Comparison of ENCODE assay signal across 10 mouse cellular contexts in the genomic region with DNA sequence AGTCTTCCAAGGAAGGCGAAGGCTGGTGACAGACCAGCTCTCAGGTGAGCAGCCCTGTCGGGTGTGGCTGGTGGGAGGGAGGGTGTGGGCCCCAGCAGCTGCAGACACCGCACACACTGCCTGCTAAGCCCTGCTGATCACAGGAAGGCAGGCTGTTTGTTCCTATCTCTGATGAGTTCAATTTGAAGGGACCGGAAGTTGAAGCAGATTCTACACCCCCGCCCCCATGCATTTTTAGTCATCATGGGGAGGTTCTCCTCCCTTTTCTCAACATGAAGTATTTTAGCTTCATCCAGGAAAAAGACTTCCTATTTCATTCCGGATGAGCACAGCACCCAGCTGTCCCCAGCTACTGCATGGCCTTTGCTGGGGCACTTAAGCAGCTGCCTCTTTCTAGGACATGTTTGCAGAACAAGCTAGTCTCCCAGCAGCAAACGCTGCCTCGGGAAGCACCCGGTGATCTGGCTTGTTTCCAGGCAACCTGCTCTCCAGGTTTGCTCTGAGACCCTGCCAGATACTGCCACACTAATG. TPM values are rescaled to one million over a fixed set of nuclear protein-coding genes. Genes with fewer than 3 reads are reported as not detected.
A peak's percentile ranks its signal among the peaks of the same experiment; 100 is the strongest.
DNase-seq lines count a peak whose midpoint lies in the region; ATAC-seq lines count a peak whose summit lies in the region.
"Had no signal": no experiment of that assay in that cellular context is flagged by ENCODE, and none has a peak within 500 bp of the region (broad histone marks: within the 10 kb centered on the region; RNA-seq: fewer than 3 reads in every experiment).

No protein-coding gene starts in this region.

- no peak overlapping the region for H3K27ac ChIP-seq in midbrain, embryonic 14.5 days (replicated peaks; ENCODE audit: low read depth, low read length)
- H3K27ac ChIP-seq in midbrain, embryonic 13.5 days: no peak overlapping the region
- H3K27ac ChIP-seq in stomach, embryonic 16.5 days (ENCODE audit: low read length): no peak overlapping the region

- no peak overlapping the region for H3K4me3 ChIP-seq in midbrain, embryonic 14.5 days (replicated peaks; ENCODE audit: low read depth, low read length)
- H3K4me3 ChIP-seq in midbrain, embryonic 13.5 days (replicated peaks): no peak overlapping the region
- no peak overlapping the region for H3K4me3 ChIP-seq in stomach, embryonic 16.5 days (replicated peaks; ENCODE audit: low read length)

- 78% methylated on average over 9 of the region's 9 CpGs for WGBS in midbrain, embryonic 14.5 days
- WGBS in midbrain, embryonic 13.5 days: 79% methylated on average over 9 of the region's 9 CpGs
- WGBS in stomach, embryonic 16.5 days: 48% methylated on average over 9 of the region's 9 CpGs

- H3K4me2 ChIP-seq in midbrain, embryonic 14.5 days (ENCODE audit: low read length): no peak overlapping the region
- H3K4me2 ChIP-seq in midbrain, embryonic 13.5 days (replicated peaks): no peak overlapping the region
- H3K4me2 ChIP-seq in stomach, embryonic 16.5 days (ENCODE audit: low read depth, low read length): no peak overlapping the region

- peak; percentile 47 for DNase-seq in cerebellum, adult 11-12 months
- DNase-seq in midbrain, embryonic 14.5 days: peak; percentile 17
- DNase-seq in layer of hippocampus, adult 9-11 months: peak; percentile 53
- DNase-seq in gastrocnemius, postnatal 4 days (ENCODE audit: low spot score in 2 of 2): no peak
- no peak for DNase-seq in ovary, postnatal 36 days (ENCODE audit: low spot score)
- DNase-seq: adrenal gland, postnatal 14 days had no signal

- no peak overlapping the region for H3K9ac ChIP-seq in midbrain, embryonic 14.5 days (replicated peaks; ENCODE audit: low read length)
- H3K9ac ChIP-seq in midbrain, embryonic 13.5 days (replicated peaks): no peak overlapping the region
- no peak overlapping the region for H3K9ac ChIP-seq in stomach, embryonic 16.5 days (ENCODE audit: low read length)

- no peaks in the 10 kb centered on the region for H3K9me3 ChIP-seq in midbrain, embryonic 14.5 days (ENCODE audit: control insufficient read depth, low read length)
- H3K9me3 ChIP-seq in midbrain, embryonic 13.5 days: no peaks in the 10 kb centered on the region
- no peaks in the 10 kb centered on the region for H3K9me3 ChIP-seq in stomach, embryonic 16.5 days (replicated peaks; ENCODE audit: control insufficient read depth, low read length)

- no peak for ATAC-seq in cerebellum, adult (ENCODE audit: insufficient number of reproducible peaks, low FRiP score, low TSS enrichment)
- no peak for ATAC-seq in midbrain, embryonic 14.5 days (ENCODE audit: low FRiP score, low TSS enrichment)
- no peak for ATAC-seq in midbrain, embryonic 13.5 days
- ATAC-seq in stomach, embryonic 16.5 days (ENCODE audit: insufficient read depth, low FRiP score): 0 out of 2 replicates have a peak, but pooled peaks have one; percentile 21

- H3K36me3 ChIP-seq in midbrain, embryonic 14.5 days (ENCODE audit: control insufficient read depth, insufficient read depth, low read length): peaks cover 53% of the 10 kb centered on the region
- peaks cover 57% of the 10 kb centered on the region for H3K36me3 ChIP-seq in midbrain, embryonic 13.5 days
- no peaks in the 10 kb centered on the region for H3K36me3 ChIP-seq in stomach, embryonic 16.5 days (ENCODE audit: control insufficient read depth, insufficient read depth, low read length)

- no peaks in the 10 kb centered on the region for H3K4me1 ChIP-seq in midbrain, embryonic 14.5 days (ENCODE audit: control insufficient read depth, insufficient read depth, low read length)
- H3K4me1 ChIP-seq in midbrain, embryonic 13.5 days (replicated peaks): 0 out of 2 replicates have a peak, but pooled peaks cover 3% of the 10 kb centered on the region
- 0 out of 2 replicates have a peak, but pooled peaks cover 2% of the 10 kb centered on the region for H3K4me1 ChIP-seq in stomach, embryonic 16.5 days (ENCODE audit: control insufficient read depth, insufficient read depth, low read length)

- H3K27me3 ChIP-seq in midbrain, embryonic 14.5 days (ENCODE audit: control insufficient read depth, insufficient read depth, low read length): no peaks in the 10 kb centered on the region
- H3K27me3 ChIP-seq in midbrain, embryonic 13.5 days: no peaks in the 10 kb centered on the region
- H3K27me3 ChIP-seq in stomach, embryonic 16.5 days (ENCODE audit: control insufficient read depth, insufficient read depth, low read length): no peaks in the 10 kb centered on the region

RNA-seq across cellular contexts. Expression of a gene that starts 28.0 kb away (rescaled TPM):
- 0.31 TPM in 1 of 2 replicates, not detected in the other for polyA plus RNA-seq in midbrain, embryonic 14.5 days (2014; fragmentation: Nextera tagmentation; extraction: Ambion mirVana)
- 0.55 TPM in 1 of 2 replicates, not detected in the other for polyA plus RNA-seq in midbrain, embryonic 13.5 days (2015; fragmentation: Nextera tagmentation; extraction: Ambion mirVana)
- polyA plus RNA-seq in stomach, embryonic 16.5 days (2015; fragmentation: Nextera tagmentation; extraction: Ambion mirVana): 0.27 and 0.32 TPM in 2 replicates
- not detected for total RNA-seq in gastrocnemius, postnatal 4 days (2021)
- total RNA-seq: adrenal gland, postnatal 14 days had no signal
- polyA plus RNA-seq: liver, embryonic 16.5 days had no signal

RNA-seq across cellular contexts. Expression of a gene that starts 42.1 kb away (rescaled TPM):
- 58.0 and 59.9 TPM in 2 replicates for polyA plus RNA-seq in midbrain, embryonic 14.5 days (2014; fragmentation: Nextera tagmentation; extraction: Ambion mirVana)
- 43.8 and 46.0 TPM in 2 replicates for polyA plus RNA-seq in midbrain, embryonic 13.5 days (2015; fragmentation: Nextera tagmentation; extraction: Ambion mirVana)
- 8.4 and 9.5 TPM in 2 replicates for polyA plus RNA-seq in stomach, embryonic 16.5 days (2015; fragmentation: Nextera tagmentation; extraction: Ambion mirVana)
- total RNA-seq in gastrocnemius, postnatal 4 days (2021): 10 to 100 TPM; 12.9 to 13.2 TPM

Comparison
In these comparisons a context has a peak if more than half of its experiments do, and no peak if none do; other contexts are left out.
1. DNase-seq: peak in cerebellum, adult 11-12 months (single experiment), midbrain, embryonic 14.5 days (single experiment) and layer of hippocampus, adult 9-11 months (single experiment); none in gastrocnemius, postnatal 4 days (0 of 2) and ovary, postnatal 36 days (single experiment).